Mouse (Mus musculus): ENCODE measurements around the gene Eno3. TPM values are rescaled to one million over a fixed set of nuclear protein-coding genes. Genes with fewer than 3 reads are reported as not detected.

Gene Eno3
- total RNA-seq (2012; rRNA removed), result 12.9 and 14.2 TPM in 2 replicates
- 10 to 100 TPM in 1 of 2 experiments, not detected in 1; 16.8 TPM for polyA plus RNA-seq (2012; ENCODE audit: insufficient read depth in 1 of 2, insufficient read length in 2 of 2, low read depth in 1 of 2, low replicate concordance in 2 of 2, missing spikeins in 1 of 2)

DNA sequence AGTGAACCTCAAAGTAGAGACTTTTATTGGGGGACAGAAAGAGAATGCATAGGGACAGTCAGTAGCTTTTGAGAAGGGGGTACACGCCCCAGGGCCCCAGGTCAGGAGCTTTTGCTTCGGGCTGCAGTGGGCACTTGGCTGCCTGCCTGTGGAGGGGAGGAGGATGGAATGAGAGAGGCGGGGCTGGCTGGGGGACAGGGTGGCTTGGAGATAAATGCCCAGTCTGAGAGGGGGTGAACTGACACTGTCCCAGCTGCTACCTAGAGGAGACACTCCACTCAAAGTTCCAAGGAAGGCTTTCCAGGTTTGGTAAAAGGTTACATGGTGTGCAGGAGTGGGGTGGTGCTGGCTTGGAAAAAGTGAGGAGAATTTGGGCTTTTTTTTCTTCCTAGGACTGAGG, at the start of gene Eno3:
TSS of gene Eno3 (plus strand) at position 239 of the 400 bp plus-strand sequence.
- H3K4me1 ChIP-seq (ENCODE audit: control insufficient read depth in 1 of 2, insufficient read depth in 2 of 2, low read length in 2 of 2), result peaks cover 2 to 23% of the 10 kb centered on the region in 2 experiments
- peak within 1 kb of the TSS; percentile 99 for H3K27ac ChIP-seq (ENCODE audit: control insufficient read depth, low read depth, low read length)
- H3K4me3 ChIP-seq (ENCODE audit: control insufficient read depth in 1 of 2, insufficient read depth in 1 of 2, low read depth in 2 of 2, low read length in 2 of 2), result peak within 1 kb of the TSS; percentile 74 to 80
- H3K79me2 ChIP-seq (ENCODE audit: control insufficient read depth, insufficient read depth, low read length, poor library complexity), result peaks cover 41% of the 10 kb centered on the region
- peak; percentile 63 for DNase-seq (ENCODE audit: low read depth, low spot score)
- no peaks in the 10 kb centered on the region for H3K27me3 ChIP-seq (ENCODE audit: control insufficient read depth in 1 of 2, insufficient read depth in 2 of 2, low read length in 2 of 2)
- H3K9me3 ChIP-seq (replicated peaks; ENCODE audit: insufficient read depth, low read length), result no peaks in the 10 kb centered on the region
- TF ChIP-seq TBP (IDR thresholded peaks at IDR 0.05; ENCODE audit: low read depth, low read length) (no peak), ZNF384 (IDR thresholded peaks at IDR 0.05; ENCODE audit: low read depth, low read length) (0 out of 2 replicates have a peak, but pooled peaks have one; percentile 50), SIN3A (IDR thresholded peaks at IDR 0.05; ENCODE audit: low read length) (0 out of 2 replicates have a peak, but pooled peaks have one; percentile 3), NELFE (IDR thresholded peaks at IDR 0.05; ENCODE audit: low read depth, low read length) (0 out of 2 replicates have a peak, but pooled peaks have one; percentile 18)
- peak within 1 kb of the TSS; percentile 88 for H3K9ac ChIP-seq (ENCODE audit: control insufficient read depth, low read depth, low read length, poor library complexity, severe bottlenecking)
- H3K36me3 ChIP-seq (ENCODE audit: control insufficient read depth in 1 of 2, insufficient read depth in 2 of 2, low read length in 2 of 2), result peaks cover 6 to 19% of the 10 kb centered on the region in 2 experiments; a peak in 3 of 4 replicates

DNA sequence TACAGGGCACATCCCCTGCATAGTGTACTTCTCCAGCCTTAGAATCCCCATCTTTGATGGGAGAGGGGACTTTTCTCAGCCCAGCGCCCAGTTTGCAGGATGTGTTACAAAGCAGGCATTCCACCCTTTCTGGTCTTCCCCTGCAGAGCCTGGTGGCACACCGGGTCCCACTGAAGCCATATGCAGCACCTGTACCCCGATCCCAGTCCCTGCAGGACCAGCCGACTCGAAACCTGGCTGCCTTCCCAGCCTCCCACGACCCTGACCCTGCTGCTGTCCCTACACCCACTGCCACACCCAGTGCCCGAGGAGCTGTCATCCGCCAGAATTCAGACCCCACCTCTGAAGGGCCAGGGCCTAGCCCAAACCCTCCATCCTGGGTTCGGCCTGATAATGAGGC, 49.4 kb upstream of the Eno3 start:
- Histone ChIP-seq H3K4me3 (ENCODE audit: control insufficient read depth in 1 of 2, insufficient read depth in 1 of 2, low read depth in 2 of 2, low read length in 2 of 2) (no peak overlapping the region), H3K79me2 (ENCODE audit: control insufficient read depth, insufficient read depth, low read length, poor library complexity) (no peaks in the 10 kb centered on the region), H3K27me3 (ENCODE audit: control insufficient read depth in 1 of 2, insufficient read depth in 2 of 2, low read length in 2 of 2) (no peaks in the 10 kb centered on the region), H3K27ac (ENCODE audit: control insufficient read depth, low read depth, low read length) (no peak overlapping the region), H3K9ac (ENCODE audit: control insufficient read depth, low read depth, low read length, poor library complexity, severe bottlenecking) (no peak overlapping the region), H3K4me1 (ENCODE audit: control insufficient read depth in 1 of 2, insufficient read depth in 2 of 2, low read length in 2 of 2) (no peaks in the 10 kb centered on the region), H3K36me3 (ENCODE audit: control insufficient read depth in 1 of 2, insufficient read depth in 2 of 2, low read length in 2 of 2) (peaks cover 0 to 8% of the 10 kb centered on the region in 2 experiments; a peak in 2 of 4 replicates), H3K9me3 (replicated peaks; ENCODE audit: insufficient read depth, low read length) (no peaks in the 10 kb centered on the region)
- no peak for DNase-seq (ENCODE audit: low read depth, low spot score)
- TF ChIP-seq NELFE (IDR thresholded peaks at IDR 0.05; ENCODE audit: low read depth, low read length) (no peak), KAT2A (conservative IDR thresholded peaks at IDR 0.05; ENCODE audit: low read depth, low read length) (no peak), CHD2 (IDR thresholded peaks at IDR 0.05; ENCODE audit: low read length) (no peak)

DNA sequence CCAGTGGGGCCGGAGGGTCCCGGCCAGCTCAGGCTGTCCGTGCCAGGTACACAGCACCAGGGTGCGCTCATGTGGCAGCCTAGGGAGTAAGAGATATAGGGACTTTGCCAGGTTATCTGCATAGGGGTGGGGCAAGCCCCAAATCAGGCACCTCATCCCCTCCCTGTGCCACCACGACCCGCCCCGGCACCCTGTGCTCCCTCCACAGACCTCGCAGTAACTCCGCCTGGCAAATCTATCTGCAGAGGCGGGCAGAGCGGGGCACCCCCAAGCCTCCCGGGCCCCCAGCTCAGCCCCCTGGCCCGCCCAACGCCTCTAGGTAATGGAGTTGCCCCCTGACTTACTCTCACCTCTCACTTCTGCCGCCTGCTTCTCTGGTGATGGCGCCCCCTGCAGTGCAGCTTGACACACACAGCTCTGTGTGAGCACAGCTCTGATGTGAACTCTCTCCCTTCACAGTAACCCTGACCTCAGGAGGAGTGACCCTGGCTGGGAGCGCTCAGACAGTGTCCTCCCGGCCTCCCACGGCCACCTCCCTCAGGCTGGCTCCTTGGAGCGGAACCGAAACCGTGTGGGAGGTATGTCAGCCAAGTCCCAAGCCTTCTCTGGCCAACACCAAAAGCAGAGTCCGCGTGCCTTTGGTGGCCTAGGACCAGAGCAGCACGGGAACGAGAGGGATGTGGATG, 48.5 kb upstream of the Eno3 start:
- no peak overlapping the region for H3K27ac ChIP-seq (ENCODE audit: control insufficient read depth, low read depth, low read length)
- peak; percentile 53 for DNase-seq (ENCODE audit: low read depth, low spot score)
- H3K27me3 ChIP-seq (ENCODE audit: control insufficient read depth in 1 of 2, insufficient read depth in 2 of 2, low read length in 2 of 2), result no peaks in the 10 kb centered on the region
- H3K9me3 ChIP-seq (replicated peaks; ENCODE audit: insufficient read depth, low read length), result no peaks in the 10 kb centered on the region
- TF ChIP-seq EP300 (IDR thresholded peaks at IDR 0.05; ENCODE audit: low read depth in 1 of 2, low read length in 2 of 2) (no peak), SMC3 (IDR thresholded peaks at IDR 0.05; ENCODE audit: low read depth, low read length) (peak; percentile 71), RAD21 (IDR thresholded peaks at IDR 0.05; ENCODE audit: low read depth, low read length) (peak; percentile 28), CTCF (IDR thresholded peaks at IDR 0.05 in 2 of 3, conservative IDR thresholded peaks at IDR 0.05 in 1 of 3; ENCODE audit: control insufficient read depth in 1 of 3, insufficient read depth in 1 of 3, low read depth in 2 of 3, low read length in 3 of 3, poor library complexity in 1 of 3, severe bottlenecking in 1 of 3) (peak; percentile 53 to 91 (median 69); a peak in 5 of 6 replicates), UBTF (IDR thresholded peaks at IDR 0.05; ENCODE audit: borderline replicate concordance, insufficient read depth, low read depth, low read length) (no peak), POLR2AphosphoS5 (IDR thresholded peaks at IDR 0.05; ENCODE audit: borderline replicate concordance, low read depth, low read length) (no peak), MYB (IDR thresholded peaks at IDR 0.05; ENCODE audit: low read depth, low read length) (no peak), NRF1 (IDR thresholded peaks at IDR 0.05; ENCODE audit: insufficient read depth, low read depth, low read length, poor library complexity, severe bottlenecking) (no peak), GATA1 (IDR thresholded peaks at IDR 0.05; ENCODE audit: low read depth, low read length) (no peak), CHD1 (IDR thresholded peaks at IDR 0.05; ENCODE audit: low read depth, low read length) (no peak), ZNF384 (IDR thresholded peaks at IDR 0.05; ENCODE audit: low read depth, low read length) (no peak), CHD2 (IDR thresholded peaks at IDR 0.05; ENCODE audit: low read length) (no peak), ZC3H11A (IDR thresholded peaks at IDR 0.05; ENCODE audit: low read depth, low read length) (peak; percentile 30)
- no peaks in the 10 kb centered on the region for H3K4me1 ChIP-seq (ENCODE audit: control insufficient read depth in 1 of 2, insufficient read depth in 2 of 2, low read length in 2 of 2)
- peaks cover 0 to 11% of the 10 kb centered on the region in 2 experiments; a peak in 2 of 4 replicates for H3K36me3 ChIP-seq (ENCODE audit: control insufficient read depth in 1 of 2, insufficient read depth in 2 of 2, low read length in 2 of 2)
- no peaks in the 10 kb centered on the region for H3K79me2 ChIP-seq (ENCODE audit: control insufficient read depth, insufficient read depth, low read length, poor library complexity)
- no peak overlapping the region for H3K9ac ChIP-seq (ENCODE audit: control insufficient read depth, low read depth, low read length, poor library complexity, severe bottlenecking)
- no peak overlapping the region for H3K4me3 ChIP-seq (ENCODE audit: control insufficient read depth in 1 of 2, insufficient read depth in 1 of 2, low read depth in 2 of 2, low read length in 2 of 2)

Data from MEL (cell line).